Mouse (Mus musculus) CH12.LX (cell line): ENCODE results near the gene Mb.

Experiments used
- EP300 ChIP-seq: IDR thresholded peaks from 2 replicates; pipeline ENCODE4 v1.6.1; 2011; ENCODE audit warnings: low read length, improper control_type of control experiment
- IRF4 ChIP-seq: IDR thresholded peaks from 2 replicates; pipeline ENCODE4 v1.6.1; 2014; ENCODE audit warnings: low read depth, mild to moderate bottlenecking, inconsistent platforms, low read length, improper control_type of control experiment
- MEF2A ChIP-seq: IDR thresholded peaks from 2 replicates; pipeline ENCODE4 v1.6.1; 2014; ENCODE audit warnings: low read depth, mild to moderate bottlenecking, inconsistent platforms, low read length, improper control_type of control experiment, borderline replicate concordance
- ZC3H11A ChIP-seq: IDR thresholded peaks from 2 replicates; pipeline ENCODE4 v1.6.1; 2012; ENCODE audit warnings: low read depth, mild to moderate bottlenecking, inconsistent platforms, low read length, improper control_type of control experiment
- ZKSCAN1 ChIP-seq: IDR thresholded peaks from 2 replicates; pipeline ENCODE4 v1.6.1; 2012; ENCODE audit warnings: low read depth, inconsistent platforms, low read length, improper control_type of control experiment, borderline replicate concordance

DNA sequence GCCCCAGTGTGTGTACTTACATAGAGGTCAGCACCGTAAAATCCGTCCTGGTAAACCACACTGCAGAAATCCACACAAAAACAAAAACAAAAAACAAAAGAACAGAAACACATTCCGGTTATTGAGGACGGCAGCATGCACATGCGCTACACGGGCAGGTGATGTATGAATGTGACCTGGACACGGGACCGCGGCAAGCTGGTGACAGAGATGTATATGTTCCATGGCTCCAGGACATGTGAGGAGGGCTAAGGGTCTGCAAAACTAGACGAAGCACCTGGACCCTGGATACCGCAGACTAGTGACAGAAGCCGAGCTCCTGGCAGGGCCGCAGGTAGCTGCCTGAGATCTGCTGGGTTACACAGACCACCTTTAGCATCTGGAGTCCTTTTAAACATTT, 44.0 kb upstream of the Mb start:
- TF ChIP-seq EP300 (no peak), ZC3H11A (no peak), MEF2A (no peak), ZKSCAN1 (no peak), IRF4 (no peak)
